Mouse (Mus musculus): ENCODE data around the gene Ak3.

Ak3 gene

DNA sequence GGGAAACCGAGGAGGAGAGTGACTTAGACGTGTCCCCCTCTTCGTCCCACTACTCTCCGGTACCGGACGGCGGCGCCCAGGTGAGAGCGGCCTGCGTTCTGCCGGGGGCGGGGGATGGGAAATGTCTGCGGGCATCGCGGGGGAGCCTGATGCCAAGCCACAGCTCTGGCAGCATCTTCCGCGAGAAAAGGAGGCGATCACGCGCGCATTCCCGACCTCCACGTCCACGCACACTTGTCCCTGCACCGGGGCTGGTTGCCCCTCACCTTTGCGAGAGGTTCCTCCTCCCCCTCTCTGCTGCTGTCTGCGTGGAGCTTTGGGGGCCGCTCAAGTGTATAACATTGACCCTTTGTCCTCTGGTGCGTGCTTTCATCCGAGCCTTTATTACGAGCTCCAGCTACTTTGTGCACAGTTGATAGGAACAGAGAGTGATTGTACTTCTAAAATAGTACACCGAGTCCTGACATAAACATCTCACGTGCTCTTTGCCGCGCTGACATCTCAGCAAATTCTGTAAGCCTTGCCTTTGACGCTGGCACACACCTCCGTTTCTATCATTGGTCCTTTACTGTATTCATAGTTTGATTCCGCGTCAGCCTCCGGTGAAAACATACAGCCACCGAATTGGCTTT is 57.1 kb downstream of the Ak3 start:
- WGBS, result under 1% methylated on average over 41 of the region's 41 CpGs

DNA sequence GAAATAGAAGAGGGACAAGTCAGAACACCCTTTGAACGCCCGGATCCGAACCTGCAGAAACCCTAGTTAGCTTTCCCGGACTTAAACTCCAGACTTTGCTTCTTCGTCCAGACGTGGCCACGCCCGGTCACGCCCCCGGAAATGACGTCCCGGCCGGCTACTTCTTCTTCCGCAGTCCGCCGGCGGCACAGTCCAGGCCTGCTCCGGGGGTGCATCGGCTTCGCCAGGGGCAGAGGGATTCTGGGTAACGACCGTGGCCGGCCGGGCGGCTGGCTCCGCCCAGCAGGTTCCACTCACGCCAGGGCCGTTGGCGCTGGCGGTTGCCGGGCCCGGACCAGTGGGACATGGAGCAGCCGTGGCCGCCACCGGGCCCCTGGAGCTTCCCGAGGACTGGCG is 57.6 kb downstream of the Ak3 start, which contains the start of gene Cdc37l1:
TSS of gene Cdc37l1 (plus strand) at position 159 of the 396 bp plus-strand sequence.
- under 1% methylated on average over 37 of the region's 37 CpGs for WGBS

DNA sequence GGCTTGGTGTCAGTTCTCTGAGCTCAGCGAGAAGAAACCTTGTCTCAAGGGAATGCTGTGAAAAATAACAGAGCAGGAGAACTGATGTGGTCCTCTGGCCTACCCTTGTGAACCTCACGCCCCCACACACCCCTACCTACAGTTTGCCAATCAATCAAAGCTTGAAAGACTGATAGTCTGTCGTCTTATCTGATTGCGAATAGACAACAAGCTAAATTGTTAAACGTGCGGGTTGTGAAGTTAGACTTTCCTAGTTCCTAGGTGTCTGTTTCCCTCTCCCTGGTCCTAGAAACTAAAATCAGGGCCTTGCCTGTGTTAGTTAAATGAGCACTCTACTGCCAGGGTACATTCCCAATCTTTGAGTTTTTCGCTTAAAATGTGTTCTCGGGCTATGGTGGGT is 58.2 kb downstream of the Ak3 start:
- WGBS, result 74% methylated on average over 8 of the region's 8 CpGs

DNA sequence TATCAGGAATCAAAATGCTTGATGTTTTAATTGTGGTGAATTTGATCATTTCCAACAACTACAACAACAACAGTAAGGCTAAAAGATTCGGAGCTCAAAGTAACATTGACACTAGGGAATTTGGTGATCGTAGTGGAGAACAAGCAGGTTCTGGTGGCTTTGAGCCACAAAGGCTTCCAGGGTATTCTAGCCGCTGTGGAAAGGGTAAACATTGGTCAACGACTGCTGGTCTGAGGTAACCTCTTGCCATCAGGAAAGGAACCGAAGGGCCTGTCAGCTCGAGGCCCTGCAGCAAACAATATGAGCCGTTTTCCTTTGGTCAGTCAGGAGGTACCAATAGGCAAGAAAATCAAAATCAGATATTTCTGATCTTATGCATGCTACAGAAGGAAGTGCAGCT is 65.1 kb downstream of the Ak3 start:
- WGBS, result 85% methylated on average over 7 of the region's 7 CpGs

DNA sequence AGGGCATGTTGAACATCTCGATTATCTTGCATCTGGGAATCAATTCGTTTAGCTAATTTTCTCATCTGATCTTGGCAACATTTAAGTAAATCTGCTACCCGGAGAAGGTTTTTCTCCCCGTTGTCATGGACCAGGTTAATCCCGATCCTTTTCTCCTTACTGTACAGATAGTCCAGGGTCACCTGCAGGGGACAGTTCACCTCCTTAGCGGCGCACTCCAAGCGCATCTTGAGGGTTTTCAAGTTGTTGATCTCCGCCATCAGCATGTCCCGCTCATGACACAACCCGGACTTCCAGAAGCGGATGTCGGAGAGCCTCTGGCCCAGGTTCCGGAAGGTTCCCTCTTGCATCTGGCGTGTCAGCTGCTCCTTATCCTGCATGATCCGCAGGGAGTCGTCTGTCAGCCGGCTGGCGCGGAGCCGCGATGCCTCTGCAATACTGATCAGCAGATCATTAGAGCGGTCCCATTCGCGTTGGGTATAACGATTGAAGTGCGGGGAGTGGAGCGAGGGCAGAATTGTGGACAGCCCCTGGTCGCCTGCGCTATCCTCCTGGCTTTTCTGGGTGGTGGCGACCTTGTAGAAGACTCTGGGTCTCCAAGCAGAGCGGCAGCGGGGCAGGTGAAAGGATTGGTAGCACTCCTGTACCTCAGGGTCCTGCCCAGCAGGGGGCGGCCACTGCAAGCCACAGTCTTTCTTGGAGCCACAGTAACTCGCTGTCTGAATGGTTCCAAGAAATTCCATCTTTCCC is 72.7 kb downstream of the Ak3 start:
- 12% methylated on average over 35 of the region's 35 CpGs for WGBS

Data from cerebral cortex, adult 2 months (tissue).